Mouse (Mus musculus) gastrocnemius, adult 18-20 months (tissue): ENCODE measurements around the gene Sult1c1. TPM values are rescaled to one million over a fixed set of nuclear protein-coding genes. Genes with fewer than 3 reads are reported as not detected.
"Not testable (repeated sequence)": the region's sequence is repeated elsewhere in the genome, so short reads cannot be mapped to it uniquely, and the experiment has no call there.

Experiments
- DNase-seq: peaks from one replicate; pipeline ENCODE4 v3.0.0; 2021; ENCODE audit warnings: low spot score
- long read RNA-seq, 2 experiments: library from polyadenylated mRNA; stranded (forward); transcript quantifications; one replicate each; pipeline ENCODE4 v2.0.0; 2021
- total RNA-seq, 2 experiments: library from RNA; stranded (reverse); gene quantifications; 2 replicates each; pipeline ENCODE4 v1.2.3; 2021

Gene Sult1c1
- not detected for total RNA-seq
- long read RNA-seq, experiment 1 = 0 reads
- long read RNA-seq, experiment 2 = 0 reads

DNA sequence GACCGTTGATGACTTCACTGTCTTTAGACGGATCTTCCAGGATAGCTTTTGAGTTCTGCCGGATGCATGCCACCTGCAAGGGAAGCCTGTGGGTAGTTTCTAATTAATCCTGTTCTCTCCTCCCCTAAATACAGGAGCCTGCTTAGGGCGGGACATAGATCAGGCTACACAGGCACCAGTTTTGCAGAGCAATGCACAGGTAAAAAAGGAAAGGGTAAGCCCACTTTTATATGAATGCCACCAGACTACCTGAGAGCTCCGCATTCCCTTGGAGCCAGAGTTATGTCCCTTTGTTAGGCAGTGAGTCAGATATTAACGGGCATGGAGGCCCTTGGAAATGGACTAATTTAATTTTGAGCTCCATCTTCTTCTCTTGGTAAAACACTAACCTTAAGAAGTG lies at the start of gene Sult1c1:
TSS of gene Sult1c1 (minus strand) at position 101 of the 400 bp plus-strand sequence.
- no peak for DNase-seq

DNA sequence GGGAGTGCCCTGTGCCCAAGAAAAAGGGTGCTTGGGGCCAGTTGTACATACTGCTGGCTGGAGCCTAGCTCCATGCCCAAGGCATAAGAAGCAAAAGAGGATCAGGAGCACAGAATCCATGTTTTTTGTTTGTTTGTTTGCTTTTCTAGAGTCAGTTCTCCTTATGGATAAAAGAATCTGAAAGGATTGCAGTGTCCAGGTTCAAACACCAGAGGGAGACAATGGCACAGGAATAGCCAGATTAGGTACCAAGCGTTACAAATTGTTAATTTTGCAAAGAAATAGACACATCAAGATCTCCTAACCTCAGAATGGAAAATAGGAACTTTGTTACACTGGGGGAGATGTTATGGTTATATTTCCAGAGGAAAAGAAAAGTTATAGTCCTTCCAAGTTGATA lies 23.7 kb upstream of the Sult1c1 start:
- DNase-seq = no peak

DNA sequence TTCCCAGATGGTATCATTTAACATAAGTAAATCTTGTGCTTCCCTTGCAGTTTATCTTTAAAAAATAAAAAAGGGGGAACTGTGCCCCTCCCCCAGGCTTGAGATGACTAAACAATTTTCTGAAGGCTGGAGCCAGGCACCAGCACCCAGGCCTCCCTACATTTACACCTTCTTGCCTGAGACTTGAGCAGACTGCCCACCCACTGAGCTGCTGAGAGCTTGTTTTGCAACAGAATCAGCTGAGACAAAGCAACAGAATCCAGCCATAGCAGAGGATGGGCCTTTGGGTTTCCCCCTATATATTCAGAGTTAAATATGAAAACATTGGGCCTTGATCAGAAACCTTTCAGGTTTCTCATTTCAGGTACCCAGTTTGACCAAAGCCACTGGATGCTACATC lies 20.7 kb upstream of the Sult1c1 start:
- no peak for DNase-seq

- DNase-seq = not testable (repeated sequence)
Measured at GRCm38 (mm10) chr17:54010536-54010935, 20.1 kb upstream of the Sult1c1 start.

DNA sequence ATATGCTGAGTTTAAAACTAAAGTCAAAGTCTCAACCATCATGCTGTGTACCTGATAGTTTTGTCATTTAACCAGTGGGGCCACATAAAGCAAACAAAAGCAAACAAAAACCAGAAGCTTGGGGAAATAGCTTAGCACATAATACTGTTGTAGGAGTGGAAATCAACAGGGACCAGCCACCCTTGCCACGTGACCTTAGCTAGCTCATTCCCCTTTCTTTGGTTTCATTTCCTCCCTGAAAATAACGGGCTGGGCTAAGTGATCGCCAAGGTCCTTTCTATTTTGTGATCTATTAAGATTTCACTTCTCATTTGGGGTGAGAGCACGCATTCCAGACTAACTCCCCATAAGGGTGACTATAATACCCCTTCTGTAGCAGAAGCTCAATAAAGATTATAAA lies 13.0 kb upstream of the Sult1c1 start:
- DNase-seq = no peak

- DNase-seq = no peak
Measured at GRCm38 (mm10) chr17:53973606-53974005, 16.9 kb downstream of the Sult1c1 start.

- DNase-seq = no peak
Measured at GRCm38 (mm10) chr17:53941569-53942162, 48.8 kb downstream of the Sult1c1 start.

DNA sequence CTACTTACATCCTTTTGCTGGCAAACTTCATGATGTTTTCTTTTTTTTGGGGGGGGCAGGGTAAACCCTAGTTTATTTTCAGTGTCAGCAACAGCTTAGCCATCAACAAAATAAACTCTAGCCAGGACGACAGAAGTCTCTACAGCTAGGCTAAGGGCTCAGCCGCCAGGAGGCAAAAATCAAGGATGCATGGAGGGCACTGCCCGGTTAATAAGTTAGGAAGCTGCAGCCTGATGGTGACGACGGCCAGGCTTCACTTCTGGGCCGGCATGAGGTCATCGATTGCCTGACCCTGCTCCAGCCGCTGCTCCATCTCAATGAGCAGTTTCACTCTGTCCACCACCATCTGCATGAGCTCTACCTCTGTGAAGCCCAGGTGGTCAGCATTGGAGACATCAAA lies 49.7 kb downstream of the Sult1c1 start:
- DNase-seq = no peak

Other genes with a start within 250 kb of the Sult1c1 start
- gene Sult1c2, start 144.3 kb downstream of the Sult1c1 start, total RNA-seq = not detected